Mouse (Mus musculus) frontal cortex, adult 2 months (tissue): ENCODE results near the gene Tab2. TPM values are rescaled to one million over a fixed set of nuclear protein-coding genes. Genes with fewer than 3 reads are reported as not detected.
A peak's percentile ranks its signal among the peaks of the same experiment; 100 is the strongest.
"Not testable (repeated sequence)": the region's sequence is repeated elsewhere in the genome, so short reads cannot be mapped to it uniquely, and the experiment has no call there.

Source experiments
- DNase-seq, 2 experiments: peaks; one replicate each; pipeline ENCODE4 v3.0.0; 2022; ENCODE audit warnings: low spot score in 1 of 2; ENCODE audit errors: extremely low spot score in 1 of 2
- polyA plus RNA-seq: library from polyadenylated mRNA; depleted of rRNA; stranded (reverse); fragments of >200 nt; gene quantifications from 2 replicates; pipeline ENCODE4 v1.2.3, GENCODE M21; 2012

Tab2 gene
- polyA plus RNA-seq, 1 experiment: 43.5 TPM

GRCm38 (mm10) chr10:7900719-7901627 is 55.1 kb downstream of the Tab2 start:
- peak; percentile 36 to 77 for DNase-seq

- DNase-seq: no peak
Observed at GRCm38 (mm10) chr10:7888256-7888868, 67.7 kb downstream of the Tab2 start.

- DNase-seq: peak; percentile 45 to 91
Observed at GRCm38 (mm10) chr10:7883524-7883923, 72.5 kb downstream of the Tab2 start.

GRCm38 (mm10) chr10:7881971-7882370 is 74.1 kb downstream of the Tab2 start:
- no peak for DNase-seq

- not testable (repeated sequence) for DNase-seq
Observed at GRCm38 (mm10) chr10:7880283-7880682, 75.7 kb downstream of the Tab2 start.

- DNase-seq: no peak
Observed at GRCm38 (mm10) chr10:7874194-7874593, 81.8 kb downstream of the Tab2 start.

- no peak for DNase-seq
Observed at GRCm38 (mm10) chr10:7871381-7872020, 84.5 kb downstream of the Tab2 start.

GRCm38 (mm10) chr10:7870571-7871315 is 85.3 kb downstream of the Tab2 start:
- DNase-seq: peak; percentile 20 to 70

- DNase-seq: no peak
Observed at GRCm38 (mm10) chr10:7869746-7870145, 86.3 kb downstream of the Tab2 start.

GRCm38 (mm10) chr10:7867666-7868030 is 88.4 kb downstream of the Tab2 start:
- DNase-seq: no peak

GRCm38 (mm10) chr10:7866762-7867665 is 89.0 kb downstream of the Tab2 start:
- no peak for DNase-seq

GRCm38 (mm10) chr10:7864806-7865205 is 91.2 kb downstream of the Tab2 start:
- DNase-seq: no peak

GRCm38 (mm10) chr10:7864184-7864583 is 91.8 kb downstream of the Tab2 start:
- no peak for DNase-seq

- DNase-seq: no peak
Observed at GRCm38 (mm10) chr10:7863411-7863810, 92.6 kb downstream of the Tab2 start.

- DNase-seq: no peak
Observed at GRCm38 (mm10) chr10:7861937-7862657, 93.9 kb downstream of the Tab2 start.

GRCm38 (mm10) chr10:7861259-7861936 is 94.6 kb downstream of the Tab2 start:
- no peak for DNase-seq

GRCm38 (mm10) chr10:7860494-7860893 is 95.5 kb downstream of the Tab2 start:
- no peak for DNase-seq
